Mouse (Mus musculus) cerebellum, postnatal 36 days (tissue): ENCODE data around the gene Cfap161.
A peak's percentile ranks its signal among the peaks of the same experiment; 100 is the strongest.

Experiments used
- DNase-seq, 2 experiments: peaks; one replicate each; pipeline ENCODE4 v3.0.0; 2021 to 2022; ENCODE audit warnings: mixed read lengths in 2 of 2

The Cfap161 gene

DNA sequence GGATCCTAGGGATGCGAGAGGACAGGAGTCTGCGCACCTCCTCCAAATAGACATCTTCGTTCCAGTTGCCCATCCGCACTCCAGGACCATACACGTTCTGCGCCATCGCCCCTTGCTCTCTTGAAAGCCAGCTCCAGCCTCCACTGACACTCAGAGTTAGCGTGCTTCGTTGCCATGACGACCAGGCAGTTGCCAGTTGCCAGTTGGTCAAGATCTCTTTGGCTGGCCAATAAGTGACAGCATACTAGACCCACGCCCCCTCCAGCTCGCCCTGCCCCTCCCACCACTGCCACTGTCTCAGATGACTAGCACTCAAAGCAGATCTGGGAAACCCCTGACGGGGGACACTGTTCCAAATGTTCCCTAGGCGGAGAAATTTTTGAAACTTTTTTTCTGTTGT lies at the start of gene Cfap161:
Gene Cfap161 (minus strand): TSS at position 176 of the 400 bp plus-strand sequence.
- DNase-seq = no peak

DNA sequence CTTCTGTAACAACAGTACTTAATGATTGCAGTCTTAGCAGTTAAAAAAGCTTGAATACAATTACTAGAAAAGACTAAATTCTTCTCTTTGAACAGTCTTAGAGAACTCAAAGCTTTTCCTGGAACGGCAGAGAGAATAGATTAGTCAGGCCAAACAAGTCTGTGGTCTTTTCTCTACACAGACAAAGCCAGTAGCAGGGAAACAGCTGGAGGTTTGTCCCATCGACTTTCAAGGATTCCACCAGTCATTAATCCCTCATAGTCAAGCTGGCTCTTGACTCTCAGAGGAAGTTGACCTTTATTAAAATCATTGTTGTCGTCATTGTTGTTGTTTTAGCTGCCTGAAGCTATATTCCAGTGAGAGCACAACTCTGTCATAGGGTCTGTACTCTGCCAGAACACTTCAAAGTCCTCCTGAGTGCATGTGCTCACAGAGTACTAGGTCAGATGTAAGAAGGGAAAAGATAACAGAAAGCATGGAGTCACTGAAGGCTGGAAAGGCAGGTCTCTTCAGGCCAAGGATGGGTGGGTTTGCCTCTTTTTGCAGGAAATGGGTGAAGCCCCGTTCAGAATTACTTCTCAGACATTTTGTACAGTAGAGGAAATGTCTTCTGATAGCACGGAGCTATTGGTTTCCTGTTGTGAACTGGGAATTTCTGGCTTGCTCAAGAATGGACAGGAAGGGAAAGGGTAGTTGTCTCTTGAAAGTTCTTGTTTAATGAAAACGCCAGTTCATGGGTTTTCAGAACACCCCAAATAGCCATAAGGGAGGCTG lies 48.0 kb upstream of the Cfap161 start:
- no peak for DNase-seq

DNA sequence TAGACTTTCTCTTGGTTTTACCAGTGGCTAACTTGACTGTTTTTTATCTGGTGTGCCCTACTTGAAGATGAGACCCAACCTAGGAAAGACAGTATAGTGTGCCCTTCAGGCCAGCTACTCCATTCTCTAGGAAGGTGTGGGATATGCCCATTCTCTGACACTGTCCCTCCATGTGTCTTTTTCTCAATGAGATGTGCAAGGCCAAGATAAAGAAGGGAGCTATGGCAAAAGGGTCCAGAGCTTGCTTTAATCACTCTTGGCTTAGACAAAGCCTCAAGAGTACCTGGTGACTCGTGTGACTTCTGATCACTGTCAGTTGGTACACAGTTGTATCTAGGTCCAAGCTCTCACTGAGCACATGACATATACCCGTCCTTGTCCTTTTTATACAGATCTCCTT lies 45.4 kb upstream of the Cfap161 start:
- DNase-seq = no peak

DNA sequence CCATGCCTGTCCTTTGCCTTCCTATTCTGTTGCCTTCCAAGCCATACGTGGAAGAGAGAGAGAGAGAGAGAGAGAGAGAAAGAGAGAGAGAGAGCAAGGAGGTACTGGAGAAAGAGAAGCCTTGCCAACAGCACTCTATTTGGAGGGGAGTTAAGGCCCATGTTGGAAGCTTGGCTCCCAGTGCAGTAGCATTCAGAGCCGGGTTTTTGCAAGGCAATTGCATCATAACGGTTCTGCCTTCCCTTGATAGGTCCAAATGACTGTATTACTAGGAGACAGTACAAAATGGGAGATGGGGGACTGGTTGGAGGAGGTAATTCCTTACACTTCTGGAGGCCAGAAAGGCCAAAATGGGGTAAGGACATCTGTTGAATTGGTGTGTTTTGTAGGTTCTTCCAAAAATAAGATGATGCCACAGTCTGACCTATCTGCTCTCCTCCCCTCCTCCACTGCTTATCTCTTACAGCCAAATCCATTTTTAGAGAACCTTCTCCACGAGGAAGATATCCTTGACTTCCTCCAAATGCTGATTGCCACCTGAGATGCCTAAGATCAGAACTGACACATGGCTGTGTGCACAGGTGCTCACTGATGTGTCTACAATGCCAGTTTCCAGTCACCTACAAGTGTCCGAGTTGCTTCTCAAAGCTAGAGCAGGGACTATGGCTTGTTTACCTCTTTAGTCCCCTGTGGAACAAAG lies 44.0 kb upstream of the Cfap161 start:
- DNase-seq = no peak

GRCm38 (mm10) chr7:83829355-83829754 lies 34.7 kb upstream of the Cfap161 start:
- no peak for DNase-seq

GRCm38 (mm10) chr7:83827402-83828076 lies 32.9 kb upstream of the Cfap161 start:
- DNase-seq = no peak

DNA sequence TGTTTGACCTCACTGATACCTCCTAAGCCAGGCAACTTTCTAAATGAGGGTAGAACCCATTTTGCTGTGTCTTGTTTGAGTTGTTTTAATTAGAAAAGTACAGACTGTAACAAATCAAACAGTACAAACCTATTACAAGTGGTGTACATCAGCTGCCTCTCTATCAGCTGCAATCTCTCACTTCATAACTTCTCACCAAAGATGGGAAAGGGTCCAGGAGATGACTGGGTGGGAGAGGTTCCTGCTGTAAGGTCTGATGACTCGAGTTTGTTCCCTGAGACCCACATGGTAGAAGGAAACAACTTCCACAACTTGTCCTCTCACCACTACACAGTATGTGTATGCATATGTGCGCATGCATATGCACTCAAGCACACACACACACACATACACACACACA lies 32.1 kb upstream of the Cfap161 start:
- no peak for DNase-seq

DNA sequence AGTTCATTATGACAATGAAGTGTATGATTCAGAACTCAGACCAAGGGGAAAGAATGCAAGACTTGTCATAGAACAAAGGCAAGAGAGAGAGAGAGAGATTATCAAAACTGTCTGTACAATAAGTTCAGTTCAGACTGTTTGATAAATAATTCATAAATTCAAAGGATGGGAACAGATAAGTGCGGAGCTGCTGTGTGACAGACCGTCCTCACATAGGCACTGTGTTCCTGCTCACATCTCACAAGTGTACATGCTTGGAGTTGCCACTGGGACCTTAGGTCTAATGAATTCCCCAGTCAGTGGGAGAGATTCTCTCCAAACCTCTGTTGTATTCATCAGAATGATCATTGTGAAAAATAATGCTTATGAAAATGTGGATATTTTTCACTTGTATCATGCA lies 27.3 kb upstream of the Cfap161 start:
- DNase-seq = no peak

DNA sequence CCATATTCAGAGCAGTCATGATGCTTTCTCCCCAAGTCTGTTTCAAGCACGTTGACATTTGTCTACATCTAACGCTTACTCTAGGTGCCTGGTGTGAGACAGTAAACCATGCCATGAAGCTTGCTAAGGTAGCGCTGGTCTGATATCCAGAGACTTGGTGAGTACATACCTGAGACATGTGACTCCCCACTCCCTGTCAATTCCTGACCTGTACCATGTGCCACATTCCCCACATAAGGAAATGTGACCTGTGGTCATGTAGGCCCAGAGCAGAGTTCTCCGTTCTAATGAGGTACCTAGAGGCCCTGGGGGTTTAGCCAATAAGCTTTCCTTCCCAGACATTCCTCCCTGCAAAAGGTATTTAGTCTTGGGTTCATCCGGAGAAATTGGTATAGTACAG lies 22.2 kb upstream of the Cfap161 start:
- no peak for DNase-seq

- no peak for DNase-seq
These were observed 21.0 kb upstream of the Cfap161 start for GRCm38 (mm10) chr7:83815646-83816045.

- peak; percentile 30 to 45 for DNase-seq
These were observed 19.3 kb upstream of the Cfap161 start for GRCm38 (mm10) chr7:83813993-83814392.

DNA sequence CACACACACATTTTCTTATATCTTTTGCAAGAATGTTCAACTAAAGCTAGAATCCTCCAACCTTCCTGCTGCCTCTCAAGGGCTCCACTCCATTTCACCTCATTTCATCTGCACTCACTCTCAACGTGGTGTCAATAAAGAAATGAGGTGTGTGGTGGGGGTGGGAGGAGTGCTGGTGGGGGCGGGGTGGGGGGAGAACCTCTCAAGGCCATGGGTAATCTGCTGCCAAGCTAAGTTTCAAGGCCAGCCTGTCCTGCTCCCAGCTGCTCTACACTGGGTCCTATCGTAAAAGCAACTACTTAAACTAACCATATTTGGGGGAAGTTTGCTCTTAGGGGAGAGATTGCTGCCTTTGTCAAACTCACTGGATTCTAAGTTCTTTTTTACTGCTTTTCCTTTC lies 18.8 kb upstream of the Cfap161 start:
- DNase-seq = no peak

- DNase-seq = no peak
These were observed 18.3 kb upstream of the Cfap161 start for GRCm38 (mm10) chr7:83813016-83813415.

GRCm38 (mm10) chr7:83812581-83812980 lies 17.9 kb upstream of the Cfap161 start:
- DNase-seq = no peak

DNA sequence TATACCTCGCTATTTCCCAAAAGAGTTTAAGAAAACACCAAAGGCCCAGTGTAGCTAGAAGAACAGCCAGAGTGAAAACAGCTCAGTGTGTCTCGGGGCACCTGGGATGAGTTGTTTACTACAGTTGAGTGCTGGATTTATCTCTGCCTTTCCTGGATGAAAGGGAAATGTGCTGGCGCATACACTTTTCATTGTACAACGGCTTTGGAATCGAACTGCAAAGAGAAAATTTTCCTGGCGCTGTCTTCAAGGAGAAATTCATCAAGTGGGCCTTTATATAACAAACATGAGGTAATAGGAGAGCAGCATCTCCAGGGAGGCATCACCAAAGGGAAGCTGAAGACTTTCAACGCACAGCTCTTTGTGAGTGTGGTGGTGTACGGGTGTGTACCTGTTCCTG lies 17.2 kb upstream of the Cfap161 start:
- no peak for DNase-seq

DNA sequence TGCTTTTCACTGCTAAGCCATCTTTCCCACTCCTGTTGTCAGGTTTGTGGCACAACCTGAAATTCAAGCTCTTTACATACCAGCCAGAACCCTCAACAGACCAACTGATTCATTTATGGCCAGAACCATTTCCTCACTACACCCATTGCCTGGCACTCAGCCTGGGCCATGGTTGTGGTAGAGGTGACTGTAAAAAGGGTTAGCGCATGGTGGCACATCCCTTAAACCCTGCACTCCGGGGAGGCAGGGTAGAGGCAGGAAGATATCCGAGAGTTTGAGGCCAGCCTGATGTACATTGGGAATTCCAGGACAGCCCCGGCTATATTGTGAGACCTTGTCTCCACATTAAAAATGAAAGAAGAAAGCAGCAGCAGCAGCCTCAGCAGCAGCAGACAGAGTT lies 16.8 kb upstream of the Cfap161 start:
- no peak for DNase-seq

- DNase-seq = no peak
These were observed 15.7 kb upstream of the Cfap161 start for GRCm38 (mm10) chr7:83810141-83811100.

- no peak for DNase-seq
These were observed 15.0 kb upstream of the Cfap161 start for GRCm38 (mm10) chr7:83809715-83810114.

- peak; percentile 94 to 98 for DNase-seq
These were observed 14.4 kb upstream of the Cfap161 start for GRCm38 (mm10) chr7:83809060-83809459.

GRCm38 (mm10) chr7:83806934-83807333 lies 12.3 kb upstream of the Cfap161 start:
- DNase-seq = no peak

- no peak for DNase-seq
These were observed 9.1 kb upstream of the Cfap161 start for GRCm38 (mm10) chr7:83803777-83804176.

- DNase-seq = peak; percentile 25 to 50
These were observed 7.8 kb upstream of the Cfap161 start for GRCm38 (mm10) chr7:83802509-83802908.

- DNase-seq = no peak
These were observed 7.3 kb upstream of the Cfap161 start for GRCm38 (mm10) chr7:83802007-83802406.
